Mouse (Mus musculus) urinary bladder, postnatal 25 days (tissue): ENCODE measurements around the gene Kirrel.
A peak's percentile ranks its signal among the peaks of the same experiment; 100 is the strongest.

Experiments used
- DNase-seq: peaks from one replicate; pipeline ENCODE4 v3.0.0; 2022; ENCODE audit warnings: low spot score

Gene Kirrel

GRCm38 (mm10) chr3:87174096-87174768 is at the start of gene Kirrel:
TSS of gene Kirrel (minus strand) at chr3:87174747.
- peak; percentile 76 for DNase-seq

GRCm38 (mm10) chr3:87223636-87224035 is 49.1 kb upstream of the Kirrel start:
- no peak for DNase-seq

DNA sequence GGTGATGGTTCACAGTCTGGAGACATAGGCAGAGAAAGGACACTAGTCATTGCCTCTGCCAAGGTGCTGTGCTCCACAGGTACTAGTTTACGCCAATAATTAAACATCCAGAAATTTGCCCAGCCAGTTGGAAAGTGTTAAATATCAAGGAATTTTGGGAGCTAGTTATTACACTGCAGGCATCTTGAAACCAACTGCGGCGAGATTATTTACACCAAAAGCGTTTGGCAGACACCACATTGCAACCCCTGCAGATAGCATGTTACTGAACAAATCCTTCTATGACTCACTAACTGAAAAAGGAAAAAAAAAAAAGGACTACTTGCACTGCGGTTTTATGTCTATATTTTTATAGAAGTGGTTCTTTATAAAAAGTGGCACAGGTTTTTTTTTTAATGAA is 47.8 kb upstream of the Kirrel start:
- no peak for DNase-seq

DNA sequence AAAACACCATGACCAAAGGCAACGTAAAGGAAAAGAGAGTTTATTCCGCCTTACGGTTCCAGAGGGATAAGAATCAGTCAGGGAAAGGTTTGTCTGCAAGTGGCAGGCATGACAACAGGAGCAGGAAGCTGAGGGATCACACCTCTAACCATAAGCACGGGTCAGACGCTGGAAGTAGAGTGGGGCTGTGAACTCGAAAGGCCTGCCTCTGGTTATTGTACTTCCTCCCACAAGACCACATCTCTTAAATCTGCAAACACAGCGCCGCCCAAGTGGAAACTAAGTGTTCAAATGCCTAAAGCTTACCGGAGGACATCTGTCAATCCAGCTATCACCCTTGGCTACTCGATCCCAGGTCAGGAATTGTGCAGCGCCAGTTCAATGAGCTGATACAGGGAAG is 40.6 kb upstream of the Kirrel start:
- no peak for DNase-seq

DNA sequence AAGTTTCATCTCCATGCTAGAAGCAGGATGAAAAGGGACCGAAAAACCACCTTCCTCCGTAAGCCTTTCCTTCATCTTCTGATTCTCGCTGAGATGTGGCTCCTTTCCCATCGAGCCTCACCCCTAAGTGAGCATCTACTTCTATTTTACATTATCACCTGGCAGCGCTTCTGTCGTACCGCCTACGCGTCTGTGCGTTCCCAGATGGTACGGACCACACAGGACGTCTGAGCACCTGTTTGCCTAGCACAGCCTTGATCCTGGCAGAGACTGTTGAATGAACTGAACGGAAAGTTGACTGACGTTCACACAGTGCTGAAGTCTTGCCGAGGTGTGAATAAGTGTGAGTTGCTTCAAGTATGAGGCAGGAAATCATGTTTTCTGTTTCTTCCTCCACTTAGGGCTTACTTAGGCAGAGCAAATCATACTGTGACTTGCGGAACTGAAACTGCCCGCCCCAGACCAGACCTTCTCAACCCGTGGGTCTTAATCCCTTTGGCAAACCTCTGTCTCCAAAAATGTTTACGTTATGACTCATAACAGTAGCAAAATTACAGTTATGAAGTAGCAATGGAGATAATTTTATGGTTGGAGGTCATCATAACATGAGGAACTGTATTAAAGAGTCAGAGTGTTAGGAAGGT is 39.8 kb upstream of the Kirrel start:
- no peak for DNase-seq

DNA sequence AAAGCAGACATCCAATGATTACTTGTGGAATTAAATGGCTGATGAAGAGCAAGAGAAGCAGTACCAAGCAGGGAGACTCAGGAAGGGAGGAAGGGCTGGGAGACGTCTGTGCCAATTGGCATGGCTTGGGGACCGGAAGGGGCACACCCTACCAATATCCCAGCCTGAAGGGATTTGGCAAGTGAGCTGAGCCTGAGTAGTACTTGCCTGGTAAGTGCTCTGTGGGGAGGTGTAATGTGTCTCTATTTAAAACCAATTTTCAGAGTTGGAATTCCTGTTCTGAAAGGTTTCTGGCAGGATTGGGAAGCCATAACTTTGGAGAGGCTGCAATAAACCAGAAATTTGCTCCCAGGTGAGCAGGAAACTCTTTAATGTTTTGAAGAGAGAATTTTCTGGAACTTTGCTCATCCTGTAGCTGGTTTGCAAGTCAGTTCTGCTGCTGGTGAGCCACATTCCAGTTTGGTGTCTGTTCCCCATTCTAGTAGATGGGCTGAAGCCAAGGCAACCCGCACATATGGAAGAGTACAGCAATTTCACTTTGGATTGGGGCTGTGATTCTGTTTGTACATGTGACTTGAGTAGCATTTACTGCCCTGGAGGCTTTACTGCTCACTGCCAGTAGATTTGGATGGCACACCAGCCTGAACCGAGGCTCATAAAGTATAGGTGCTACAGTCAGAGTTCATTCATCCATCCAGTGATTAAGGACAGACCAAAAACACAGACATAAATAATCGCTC is 32.0 kb upstream of the Kirrel start:
- no peak for DNase-seq

- DNase-seq, result no peak
Observed at GRCm38 (mm10) chr3:87196637-87197036, 22.1 kb upstream of the Kirrel start.

DNA sequence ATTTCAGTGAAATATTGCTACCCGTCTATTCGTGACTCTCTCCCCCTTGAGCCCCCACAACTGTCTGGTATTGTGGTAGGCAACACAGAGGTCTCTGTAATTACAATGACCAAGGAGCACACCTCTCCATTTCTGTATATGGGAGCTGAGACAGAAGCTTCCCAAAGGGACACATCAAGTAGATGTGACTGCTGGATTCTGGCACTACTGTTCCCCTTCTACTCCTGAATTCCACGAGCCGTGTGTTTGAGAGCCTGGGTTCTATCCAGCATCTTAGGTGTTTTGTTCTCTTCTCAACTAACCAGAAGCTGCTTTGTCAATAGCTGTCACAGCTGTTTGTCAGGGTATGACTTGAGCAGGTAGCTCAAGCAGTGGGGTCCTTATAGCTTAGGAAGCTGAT is 20.5 kb upstream of the Kirrel start:
- no peak for DNase-seq

DNA sequence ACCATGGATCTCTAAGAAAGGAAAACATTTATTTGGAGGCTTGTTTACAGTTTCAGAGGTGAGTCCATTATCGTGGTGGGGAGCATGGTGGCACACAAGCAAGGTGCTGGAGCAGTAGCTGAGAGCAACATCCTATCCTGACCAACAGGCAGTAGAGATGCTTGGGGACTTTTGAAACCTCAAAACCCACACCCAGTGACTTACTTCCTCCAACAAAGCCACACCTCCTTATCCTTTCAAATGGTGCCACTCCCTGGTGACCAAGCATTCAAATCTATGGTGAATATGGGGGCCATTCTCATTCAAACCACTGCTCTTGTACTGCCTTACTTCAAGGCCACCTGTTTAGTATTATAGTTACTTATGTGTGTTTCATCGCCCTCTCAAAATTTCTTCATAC is 20.0 kb upstream of the Kirrel start:
- DNase-seq, result no peak

DNA sequence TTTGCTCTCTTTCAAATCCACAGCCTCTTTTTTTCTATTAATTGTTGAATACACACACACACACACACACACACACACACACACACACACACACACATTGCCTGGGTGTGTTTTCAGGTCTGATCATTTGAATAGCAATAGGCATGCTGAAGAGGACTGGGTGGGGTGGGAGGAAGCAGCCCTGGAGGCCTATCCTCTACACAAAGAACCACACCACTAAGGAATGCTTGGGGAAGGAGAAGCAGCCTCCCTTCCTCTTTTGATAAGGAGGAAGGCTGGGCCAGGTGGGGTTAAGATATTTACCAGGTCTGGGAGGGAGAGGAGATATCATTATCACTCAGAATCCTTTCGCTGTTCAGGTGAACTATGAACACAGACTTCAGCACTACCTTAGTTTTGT is 19.2 kb upstream of the Kirrel start:
- no peak for DNase-seq

DNA sequence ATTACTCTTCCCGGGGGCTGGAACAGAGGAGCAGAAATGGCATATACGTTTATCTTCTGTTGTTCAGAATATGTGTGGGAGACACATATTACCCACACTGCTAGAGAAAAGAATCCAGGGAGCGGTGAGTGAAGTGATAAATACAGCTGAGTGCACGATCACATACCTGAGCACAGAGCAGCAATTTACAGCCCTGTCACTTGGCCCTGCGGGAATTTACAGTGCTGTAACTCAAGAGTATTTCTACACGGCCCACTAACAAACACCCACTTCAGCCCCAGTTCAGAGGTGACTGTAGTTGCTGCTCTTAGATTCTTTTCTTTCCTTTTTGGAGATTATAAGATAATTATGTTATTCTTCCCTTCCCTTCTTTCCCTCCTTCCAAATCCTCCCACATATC is 18.8 kb upstream of the Kirrel start:
- no peak for DNase-seq

- no peak for DNase-seq
Observed at GRCm38 (mm10) chr3:87176687-87177086, 2.1 kb upstream of the Kirrel start.

DNA sequence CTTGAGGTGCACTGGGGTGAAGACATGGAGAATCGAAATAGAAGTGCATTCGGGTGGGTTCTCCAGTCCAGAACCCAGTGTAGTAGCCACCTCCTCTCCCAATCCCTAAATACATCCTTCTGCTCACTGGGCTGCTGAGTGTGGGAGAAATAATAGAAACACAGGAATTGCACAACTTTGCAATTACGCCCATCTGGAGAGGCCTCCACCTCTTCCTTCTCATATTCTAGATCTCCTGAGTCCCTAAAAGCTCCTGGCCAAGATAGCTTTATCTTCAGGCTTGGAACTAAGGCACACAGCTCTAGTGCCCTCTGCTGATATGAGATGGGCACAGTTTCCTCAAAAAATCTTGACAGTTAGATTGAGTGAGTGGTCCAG is 880 bp upstream of the Kirrel start:
- DNase-seq, result no peak

DNA sequence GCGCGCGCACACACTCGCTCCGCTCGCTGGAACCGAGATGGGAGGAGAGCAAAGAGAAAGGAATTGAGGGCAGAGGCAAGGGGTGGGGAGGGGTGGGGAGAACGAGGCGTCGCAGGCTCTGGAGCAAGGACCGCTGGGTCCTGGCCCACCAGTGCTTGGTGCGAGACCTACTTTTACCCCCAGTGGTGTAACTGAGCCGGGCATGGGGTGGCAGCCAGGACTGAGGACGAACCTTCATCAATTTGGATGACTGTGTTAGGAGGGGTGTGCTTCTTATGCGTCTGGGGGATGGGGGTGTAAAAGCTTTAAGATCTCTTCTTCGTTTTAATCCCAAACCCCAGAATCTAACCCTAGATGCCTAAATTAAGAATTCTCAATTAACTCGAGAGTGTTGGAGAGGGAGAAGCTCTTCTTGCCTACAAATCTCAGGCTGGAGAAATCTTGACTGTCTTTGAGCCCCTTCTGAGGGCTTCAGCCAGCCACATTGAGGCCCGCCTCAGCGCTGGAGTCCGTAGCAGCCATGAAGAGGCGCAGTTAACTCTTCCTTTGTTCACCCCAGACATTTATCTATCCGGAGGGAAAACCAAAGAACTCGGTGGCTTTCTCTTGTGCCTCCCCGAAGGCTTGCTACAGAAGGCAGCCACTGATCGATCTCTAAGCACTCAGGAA is 356 bp upstream of the Kirrel start:
- DNase-seq, result no peak

DNA sequence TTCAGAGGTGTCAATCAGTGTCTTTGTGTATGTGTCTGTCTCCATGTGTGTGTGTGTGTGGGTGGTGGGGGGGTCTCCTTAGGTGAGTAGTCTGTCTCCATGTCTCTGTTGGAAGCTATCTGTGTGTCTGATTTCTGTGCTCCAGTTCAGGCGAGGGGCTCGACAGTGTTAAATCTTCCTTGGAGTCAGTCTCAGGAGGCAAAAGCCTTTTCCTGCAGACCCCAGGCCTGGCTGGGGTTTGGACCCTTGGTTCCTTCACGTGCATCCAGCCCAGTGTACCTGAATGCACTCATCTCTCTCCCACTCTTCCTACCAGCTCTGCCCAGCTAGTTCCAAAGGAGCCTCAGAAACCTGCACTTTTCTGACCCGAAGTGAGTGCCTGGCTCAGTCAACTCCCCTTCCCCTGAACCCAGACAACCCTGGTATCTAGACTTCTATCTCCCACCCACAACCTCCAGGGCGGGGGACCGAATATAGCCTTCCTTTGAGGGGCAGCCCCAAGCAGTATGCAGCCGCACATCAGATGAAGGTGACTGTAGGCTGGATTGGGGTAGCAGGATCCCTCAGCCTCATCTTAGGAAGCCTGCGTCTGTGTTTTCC is 961 bp downstream of the Kirrel start:
- DNase-seq, result no peak

GRCm38 (mm10) chr3:87173103-87173444 is 1.5 kb downstream of the Kirrel start:
- no peak for DNase-seq

- no peak for DNase-seq
Observed at GRCm38 (mm10) chr3:87172351-87173102, 2.0 kb downstream of the Kirrel start.

DNA sequence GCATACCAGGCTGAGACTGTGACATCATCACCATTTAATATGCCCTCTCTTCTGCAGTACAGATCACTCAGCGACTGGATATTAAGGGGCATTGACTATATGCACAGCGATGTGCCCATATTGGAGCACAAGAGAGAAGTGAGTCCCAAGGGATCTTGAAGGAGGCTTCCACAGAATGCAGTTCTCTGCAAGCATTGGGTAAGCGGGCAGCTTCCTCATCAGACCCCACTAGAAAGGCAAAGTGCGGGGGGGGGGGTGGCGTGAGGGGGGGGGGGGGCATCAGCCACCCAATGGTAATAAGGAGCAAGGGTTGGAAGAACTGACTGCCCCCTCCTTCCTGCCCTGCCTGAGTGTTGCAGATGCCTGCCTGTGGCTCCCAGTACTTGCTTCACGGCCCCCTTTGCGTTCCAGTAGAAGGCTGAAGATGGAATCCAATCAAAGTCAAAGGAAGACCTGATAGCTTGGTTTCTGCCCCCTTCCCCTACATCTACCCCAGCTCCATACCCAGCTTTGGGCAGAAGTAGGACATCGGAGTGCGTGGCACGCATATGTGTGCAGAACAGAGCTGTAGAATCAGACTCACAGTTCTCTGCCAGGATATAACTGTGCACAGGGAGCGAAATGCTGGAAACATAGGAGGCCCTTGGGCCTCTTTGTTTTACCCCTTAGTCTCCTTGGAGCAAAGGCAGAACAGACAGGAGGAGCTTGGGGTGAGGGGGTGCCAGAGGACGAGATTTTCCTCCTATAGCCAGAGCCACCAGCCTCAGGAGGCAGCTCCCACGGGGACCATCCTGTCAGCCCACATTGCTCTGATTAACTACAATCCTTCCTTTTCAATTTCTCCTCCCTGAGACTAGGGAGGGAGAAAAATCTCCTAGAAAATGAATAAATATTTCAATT is 3.1 kb downstream of the Kirrel start:
- peak; percentile 1 for DNase-seq

DNA sequence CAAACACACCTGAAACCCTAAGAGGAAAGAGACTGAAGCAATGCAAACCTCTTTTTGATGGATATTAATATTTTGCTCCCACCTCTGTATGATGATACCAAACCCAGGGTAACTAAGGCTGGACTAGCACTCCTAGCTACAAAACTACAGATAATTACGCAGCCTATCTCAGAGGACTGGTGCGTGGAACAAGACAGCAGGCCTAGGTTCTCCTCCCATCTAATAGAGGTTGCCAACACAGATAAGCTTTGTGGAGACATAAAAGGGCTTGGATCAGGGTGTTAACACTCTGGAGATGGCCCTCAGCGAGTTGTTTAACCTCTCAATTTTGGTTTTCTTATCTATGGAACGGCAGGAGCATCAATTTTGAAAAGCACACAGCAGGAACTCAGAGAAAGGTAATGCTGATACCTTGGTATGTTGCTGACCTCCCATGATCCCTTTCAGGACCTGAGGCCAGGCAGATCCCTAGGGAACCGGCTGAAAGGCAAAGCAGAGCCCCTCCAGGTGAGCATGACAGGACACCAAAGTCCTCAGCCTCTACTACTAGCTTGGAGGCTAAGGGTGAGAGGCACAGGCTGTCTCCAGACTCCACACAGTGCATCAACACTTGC is 5.0 kb downstream of the Kirrel start:
- peak; percentile 2 for DNase-seq

DNA sequence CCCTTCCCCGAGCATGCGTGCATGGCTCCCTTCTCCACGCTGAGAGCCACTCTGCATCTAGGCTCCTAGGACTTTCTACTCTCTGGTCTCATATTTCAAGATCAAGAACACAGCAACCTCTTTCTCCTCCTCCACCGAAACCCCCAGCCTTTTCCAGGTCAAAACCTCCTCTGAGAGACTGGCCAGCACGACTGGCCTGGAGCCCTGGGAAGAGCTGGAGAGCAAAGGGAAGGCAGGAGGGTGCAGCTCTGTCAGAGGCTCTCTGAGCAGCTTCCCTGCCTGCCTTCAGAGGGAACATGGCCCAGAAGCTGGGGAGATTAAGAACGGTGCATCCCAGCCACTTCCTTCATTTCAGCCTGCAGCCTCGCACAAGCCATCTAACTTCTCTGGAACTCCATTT is 5.8 kb downstream of the Kirrel start:
- DNase-seq, result peak; percentile 6
